Mouse (Mus musculus) embryonic fibroblast, embryonic 13.5 days (primary cell): ENCODE measurements at regions not wholly inside any gene's neighbourhood (a gene's known extent, or its start where the extent isn't known, plus 50 kb on each side); places are given as distances from the start of the nearest gene placed in this dataset.

Experiments
- CTCF ChIP-seq: IDR thresholded peaks from 2 replicates; pipeline ENCODE4 v1.5.1; 2011; ENCODE audit warnings: mild to moderate bottlenecking, control low read depth, low read length, moderate library complexity, borderline replicate concordance; ENCODE audit not compliant: insufficient read depth
- POLR2A ChIP-seq: IDR thresholded peaks from 2 replicates; pipeline ENCODE4 v1.6.1; 2011; ENCODE audit warnings: low read depth, mild to moderate bottlenecking, control low read depth, low read length, moderate library complexity

DNA sequence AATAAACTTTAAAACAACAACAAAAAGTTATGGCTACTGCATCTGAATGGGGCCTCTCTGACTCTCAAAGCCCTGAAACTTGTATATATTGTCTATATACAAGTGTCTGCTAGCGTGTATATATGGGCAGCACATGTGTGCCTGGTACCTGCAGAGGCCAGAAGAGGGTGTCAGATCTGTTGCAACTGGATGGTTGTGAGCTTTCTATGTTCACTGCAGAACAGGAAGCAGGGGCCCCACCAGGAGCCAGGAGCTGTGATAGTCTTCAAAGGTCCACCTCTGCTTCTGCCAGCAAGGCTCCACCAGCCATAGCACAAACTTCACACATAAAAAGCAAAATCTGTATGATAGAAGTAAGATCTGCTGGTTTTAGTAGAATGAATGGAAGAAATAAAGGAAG is 297.1 kb upstream of the Rnaseh2b start:
- TF ChIP-seq CTCF (no peak), POLR2A (no peak)
